Mouse (Mus musculus): ENCODE data around the gene Elfn2. TPM values are rescaled to one million over a fixed set of nuclear protein-coding genes. Genes with fewer than 3 reads are reported as not detected.
A peak's percentile ranks its signal among the peaks of the same experiment; 100 is the strongest.

The Elfn2 gene
- total RNA-seq, 4 experiments from 2014 or later, result 4.1 to 7.4 (median 5.5) TPM

- peak; percentile 33 for DNase-seq
Measured at GRCm38 (mm10) chr15:78720094-78720493, 1.5 kb upstream of the Elfn2 start.

GRCm38 (mm10) chr15:78719416-78719815 is 845 bp upstream of the Elfn2 start:
- no peak for DNase-seq

GRCm38 (mm10) chr15:78716936-78717335 is 1.6 kb downstream of the Elfn2 start:
- DNase-seq, result no peak

GRCm38 (mm10) chr15:78715856-78716255 is 2.7 kb downstream of the Elfn2 start:
- DNase-seq, result no peak

GRCm38 (mm10) chr15:78713751-78714150 is 4.8 kb downstream of the Elfn2 start:
- DNase-seq, result no peak

GRCm38 (mm10) chr15:78712335-78713258 is 6.0 kb downstream of the Elfn2 start:
- no peak for DNase-seq

GRCm38 (mm10) chr15:78711935-78712334 is 6.6 kb downstream of the Elfn2 start:
- DNase-seq, result no peak

GRCm38 (mm10) chr15:78710634-78711033 is 7.9 kb downstream of the Elfn2 start:
- no peak for DNase-seq

- DNase-seq, result no peak
Measured at GRCm38 (mm10) chr15:78709767-78710166, 8.8 kb downstream of the Elfn2 start.

- no peak for DNase-seq
Measured at GRCm38 (mm10) chr15:78706630-78707029, 11.9 kb downstream of the Elfn2 start.

- no peak for DNase-seq
Measured at GRCm38 (mm10) chr15:78704824-78705223, 13.7 kb downstream of the Elfn2 start.

- no peak for DNase-seq
Measured at GRCm38 (mm10) chr15:78704007-78704406, 14.6 kb downstream of the Elfn2 start.

- DNase-seq, result no peak
Measured at GRCm38 (mm10) chr15:78700420-78700819, 18.2 kb downstream of the Elfn2 start.

GRCm38 (mm10) chr15:78699513-78699912 is 19.1 kb downstream of the Elfn2 start:
- DNase-seq, result no peak

GRCm38 (mm10) chr15:78698491-78699135 is 20.0 kb downstream of the Elfn2 start:
- no peak for DNase-seq

- no peak for DNase-seq
Measured at GRCm38 (mm10) chr15:78698084-78698483, 20.5 kb downstream of the Elfn2 start.

GRCm38 (mm10) chr15:78695745-78696144 is 22.8 kb downstream of the Elfn2 start:
- DNase-seq, result no peak

- no peak for DNase-seq
Measured at GRCm38 (mm10) chr15:78692505-78692904, 26.1 kb downstream of the Elfn2 start.

GRCm38 (mm10) chr15:78690716-78691115 is 27.9 kb downstream of the Elfn2 start:
- DNase-seq, result no peak

GRCm38 (mm10) chr15:78686910-78687309 is 31.7 kb downstream of the Elfn2 start:
- no peak for DNase-seq

GRCm38 (mm10) chr15:78684111-78684510 is 34.5 kb downstream of the Elfn2 start:
- DNase-seq, result no peak

- DNase-seq, result no peak
Measured at GRCm38 (mm10) chr15:78683474-78683873, 35.1 kb downstream of the Elfn2 start.

- DNase-seq, result no peak
Measured at GRCm38 (mm10) chr15:78681781-78682180, 36.8 kb downstream of the Elfn2 start.

- no peak for DNase-seq
Measured at GRCm38 (mm10) chr15:78681301-78681700, 37.3 kb downstream of the Elfn2 start.

Measured in adrenal gland, adult 8-10 months (tissue).